Mouse (Mus musculus) layer of hippocampus, adult 18-20 months (tissue): ENCODE results near the gene Litaf. TPM values are rescaled to one million over a fixed set of nuclear protein-coding genes. Genes with fewer than 3 reads are reported as not detected.

Experiments used
- DNase-seq, 2 experiments: peaks; one replicate each; pipeline ENCODE4 v3.0.0; 2022; ENCODE audit warnings: low spot score in 2 of 2
- microRNA-seq, 2 experiments: library from miRNA; unstranded; fragments of <30 nt; microRNA quantifications; one replicate each; pipeline ENCODE4 v1.2.0; 2021
- total RNA-seq, 2 experiments: library from RNA; stranded (reverse); gene quantifications; 2 replicates each; pipeline ENCODE4 v1.2.3; 2021

Gene Litaf
- total RNA-seq, 2 experiments from 2014 or later: 12.4 to 16.0 TPM

DNA sequence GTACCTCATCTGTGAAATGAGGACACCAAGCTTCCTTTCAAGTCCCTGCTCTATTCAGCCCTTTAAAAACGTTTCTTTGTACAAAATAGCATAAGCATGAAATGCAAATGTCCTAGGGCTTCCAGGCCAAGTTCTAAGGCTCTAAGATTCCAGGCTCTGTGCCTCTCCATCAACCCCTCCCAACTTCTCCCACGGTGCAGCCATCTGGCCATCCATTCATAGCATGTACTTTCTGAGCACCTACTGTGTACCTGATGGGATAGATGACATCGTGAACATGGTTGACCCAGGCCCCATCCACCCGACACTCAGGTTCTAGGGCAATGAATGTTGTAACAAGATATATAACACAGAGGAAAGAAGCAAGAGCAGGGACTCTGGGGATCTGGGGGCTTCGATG lies 142.4 kb downstream of the Litaf start:
- DNase-seq: no peak

- DNase-seq: no peak
Observed at GRCm38 (mm10) chr16:10919856-10920255, 146.1 kb downstream of the Litaf start.

DNA sequence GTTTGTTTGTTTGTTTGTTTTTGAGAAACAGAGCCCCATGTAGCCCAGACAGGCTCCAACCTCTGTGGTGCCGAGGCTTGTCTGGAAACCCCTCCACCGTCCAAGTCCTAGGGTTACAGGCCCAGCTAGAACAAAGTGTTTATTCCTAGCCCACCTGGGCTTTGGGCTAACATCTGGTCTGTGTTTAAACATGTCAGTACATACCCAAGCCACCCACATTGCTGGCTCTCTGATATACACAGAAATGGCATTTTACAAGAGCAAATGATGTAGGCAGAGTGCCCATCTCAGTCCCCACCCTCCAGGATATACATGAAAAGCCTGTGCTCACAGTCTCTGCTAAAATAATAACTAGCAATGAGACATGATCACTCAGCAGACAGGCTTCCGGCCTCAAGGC lies 149.7 kb downstream of the Litaf start:
- no peak for DNase-seq

DNA sequence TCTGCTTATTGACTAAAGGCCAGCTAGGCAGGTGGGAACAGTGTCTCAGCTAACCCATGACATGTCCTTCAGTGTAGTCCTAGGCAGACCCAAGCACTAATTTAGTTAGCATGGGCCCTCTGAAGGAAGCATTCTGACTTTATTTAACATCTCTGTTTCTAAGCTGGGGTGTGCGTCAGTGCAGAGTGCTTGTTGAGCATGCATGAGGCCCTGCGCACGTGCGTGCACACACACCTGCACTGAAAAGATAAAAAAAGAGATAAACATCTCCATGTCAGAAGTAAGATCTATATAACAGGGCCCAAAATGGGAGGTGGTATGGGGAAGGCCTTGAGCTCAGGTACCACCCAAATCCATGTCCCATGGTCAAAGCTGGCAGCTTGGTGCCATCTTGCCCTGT lies 150.9 kb downstream of the Litaf start:
- DNase-seq: no peak

DNA sequence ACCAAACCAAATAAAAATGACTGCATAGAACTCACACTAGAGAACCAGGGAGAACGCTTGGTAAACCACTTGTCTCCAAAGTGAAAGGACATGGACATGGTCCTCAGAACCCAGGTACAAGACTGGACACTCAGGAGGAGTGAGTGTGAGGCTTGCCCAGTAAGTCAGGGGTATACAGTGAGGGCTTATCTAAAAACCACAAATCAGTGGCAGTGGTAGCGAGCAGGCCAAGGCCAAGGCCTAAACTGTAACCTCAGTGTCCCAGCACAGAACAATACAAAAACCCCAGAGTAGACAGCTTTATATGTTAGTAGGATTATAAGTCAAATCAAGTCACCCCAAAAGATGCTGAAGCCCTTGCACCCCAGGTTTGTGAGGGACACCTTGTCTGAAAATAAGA lies 154.9 kb downstream of the Litaf start:
- DNase-seq: no peak

- DNase-seq: no peak
Observed at GRCm38 (mm10) chr16:10910541-10910940, 155.4 kb downstream of the Litaf start.

Small RNAs within 50 kb of the gene (microRNA-seq; reads per million reads assigned to microRNA genes)
- 0 reads per million in 2 experiments for gene Gm26268

Other genes starting within 250 kb of the Litaf start
- not detected for gene Rmi2, start 231.1 kb downstream of the Litaf start, total RNA-seq
- gene Snn, start 5.2 kb downstream of the Litaf start, total RNA-seq: 100 to 1,000 TPM; 182 to 191 TPM
- gene Txndc11, start 68.5 kb upstream of the Litaf start, total RNA-seq: 10 to 100 TPM; 26.4 to 28.5 TPM
- gene Zc3h7a, start 110.2 kb upstream of the Litaf start, total RNA-seq: 10 to 100 TPM; 59.9 to 62.2 TPM
- 10 to 100 TPM; 52.0 to 55.9 TPM for gene Rsl1d1, start 137.2 kb upstream of the Litaf start, total RNA-seq
- 10 to 100 TPM; 85.7 to 88.7 TPM for gene Gspt1, start 188.2 kb upstream of the Litaf start, total RNA-seq
- under 1 TPM; 0.54 to 0.56 TPM for gene Tnfrsf17, start 247.7 kb upstream of the Litaf start, total RNA-seq